Mouse (Mus musculus) kidney, adult 8-10 months (tissue): ENCODE data around the gene Gm17026.
A peak's percentile ranks its signal among the peaks of the same experiment; 100 is the strongest.
"Not testable (repeated sequence)": the region's sequence is repeated elsewhere in the genome, so short reads cannot be mapped to it uniquely, and the experiment has no call there.

Experiments
- DNase-seq, 2 experiments: peaks; one replicate each; pipeline ENCODE4 v3.0.0; 2022

The Gm17026 gene

DNA sequence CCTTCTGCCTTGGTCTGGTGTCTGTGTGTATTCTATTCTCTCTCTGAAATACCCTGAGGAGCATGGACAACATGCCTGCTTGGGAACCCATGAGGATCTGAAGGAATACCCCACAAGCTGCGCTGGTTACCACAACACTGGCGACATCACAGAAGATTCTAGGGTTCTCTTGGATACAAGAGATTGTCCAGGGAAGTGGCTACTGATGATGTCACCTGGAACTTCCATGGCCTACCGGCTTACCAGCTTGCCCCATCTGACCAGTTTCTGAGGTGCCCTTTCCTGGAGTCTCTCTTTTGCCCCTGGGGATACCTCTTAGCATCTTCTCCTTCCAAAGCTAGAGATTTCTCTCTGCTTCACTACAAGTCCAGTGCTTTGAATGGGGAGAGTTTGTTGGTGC is at the start of gene Gm17026:
Gene Gm17026 (minus strand): TSS at position 101 of the 400 bp plus-strand sequence.
- DNase-seq, result not testable (repeated sequence)

DNA sequence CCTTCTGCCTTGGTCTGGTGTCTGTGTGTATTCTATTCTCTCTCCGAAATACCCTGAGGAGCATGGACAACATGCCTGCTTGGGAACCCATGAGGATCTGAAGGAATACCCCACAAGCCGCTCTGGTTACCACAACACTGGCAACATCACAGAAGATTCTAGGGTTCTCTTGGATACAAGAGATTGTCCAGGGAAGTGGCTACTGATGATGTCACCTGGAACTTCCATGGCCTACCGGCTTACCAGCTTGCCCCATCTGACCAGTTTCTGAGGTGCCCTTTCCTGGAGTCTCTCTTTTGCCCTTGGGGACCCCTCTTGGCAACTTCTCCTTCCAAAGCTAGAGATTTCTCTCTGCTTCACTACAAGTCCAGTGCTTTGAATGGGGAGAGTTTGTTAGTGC is 37.4 kb upstream of the Gm17026 start, which contains the start of gene Gm9611:
Gene Gm9611 (minus strand): TSS at position 101 of the 400 bp plus-strand sequence.
- not testable (repeated sequence) for DNase-seq

GRCm38 (mm10) chr14:42216766-42217537 is 42.9 kb downstream of the Gm17026 start:
- DNase-seq, result peak in 1 of 2 experiments; percentile 1
